Mouse (Mus musculus) CD4-positive, CD25-positive, alpha-beta regulatory T cell, adult 2 months (primary cell): ENCODE data around the gene Iqsec1.

Source experiments
- DNase-seq: peaks from one replicate; pipeline ENCODE4 v3.0.0-alpha.2; 2012; ENCODE audit warnings: low read depth, low spot score

Gene Iqsec1

GRCm38 (mm10) chr6:90889356-90890285 lies 98.9 kb downstream of the Iqsec1 start:
- no peak for DNase-seq

GRCm38 (mm10) chr6:90887024-90887775 lies 101.3 kb downstream of the Iqsec1 start:
- no peak for DNase-seq

GRCm38 (mm10) chr6:90885626-90886025 lies 102.9 kb downstream of the Iqsec1 start:
- no peak for DNase-seq

- no peak for DNase-seq
Observed at GRCm38 (mm10) chr6:90884631-90885030, 103.9 kb downstream of the Iqsec1 start.

GRCm38 (mm10) chr6:90880975-90881374 lies 107.5 kb downstream of the Iqsec1 start:
- DNase-seq = no peak

- no peak for DNase-seq
Observed at GRCm38 (mm10) chr6:90880404-90880803, 108.1 kb downstream of the Iqsec1 start.

GRCm38 (mm10) chr6:90871581-90871980 lies 116.9 kb downstream of the Iqsec1 start:
- DNase-seq = no peak

GRCm38 (mm10) chr6:90868033-90868432 lies 120.5 kb downstream of the Iqsec1 start:
- DNase-seq = no peak

- DNase-seq = no peak
Observed at GRCm38 (mm10) chr6:90861370-90861769, 127.1 kb downstream of the Iqsec1 start.

GRCm38 (mm10) chr6:90857844-90858243 lies 130.6 kb downstream of the Iqsec1 start:
- DNase-seq = no peak

GRCm38 (mm10) chr6:90852360-90852759 lies 136.1 kb downstream of the Iqsec1 start:
- DNase-seq = no peak

- no peak for DNase-seq
Observed at GRCm38 (mm10) chr6:90848068-90848467, 140.4 kb downstream of the Iqsec1 start.

GRCm38 (mm10) chr6:90847523-90847922 lies 141.0 kb downstream of the Iqsec1 start:
- DNase-seq = no peak

GRCm38 (mm10) chr6:90839972-90840371 lies 148.5 kb downstream of the Iqsec1 start:
- no peak for DNase-seq

GRCm38 (mm10) chr6:90836749-90837148 lies 151.7 kb downstream of the Iqsec1 start:
- DNase-seq = no peak

- no peak for DNase-seq
Observed at GRCm38 (mm10) chr6:90829536-90829935, 158.9 kb downstream of the Iqsec1 start.

- DNase-seq = no peak
Observed at GRCm38 (mm10) chr6:90825063-90825462, 163.4 kb downstream of the Iqsec1 start.

- DNase-seq = no peak
Observed at GRCm38 (mm10) chr6:90823322-90823721, 165.2 kb downstream of the Iqsec1 start.

- no peak for DNase-seq
Observed at GRCm38 (mm10) chr6:90821916-90822602, 166.4 kb downstream of the Iqsec1 start.

GRCm38 (mm10) chr6:90819880-90820279 lies 168.6 kb downstream of the Iqsec1 start:
- peak; percentile 55 for DNase-seq

- DNase-seq = peak; percentile 79
Observed at GRCm38 (mm10) chr6:90818956-90819355, 169.5 kb downstream of the Iqsec1 start.

GRCm38 (mm10) chr6:90816551-90816950 lies 171.9 kb downstream of the Iqsec1 start:
- DNase-seq = no peak
